Comparison of ENCODE assay signal across 16 mouse cellular contexts in the genomic region with DNA sequence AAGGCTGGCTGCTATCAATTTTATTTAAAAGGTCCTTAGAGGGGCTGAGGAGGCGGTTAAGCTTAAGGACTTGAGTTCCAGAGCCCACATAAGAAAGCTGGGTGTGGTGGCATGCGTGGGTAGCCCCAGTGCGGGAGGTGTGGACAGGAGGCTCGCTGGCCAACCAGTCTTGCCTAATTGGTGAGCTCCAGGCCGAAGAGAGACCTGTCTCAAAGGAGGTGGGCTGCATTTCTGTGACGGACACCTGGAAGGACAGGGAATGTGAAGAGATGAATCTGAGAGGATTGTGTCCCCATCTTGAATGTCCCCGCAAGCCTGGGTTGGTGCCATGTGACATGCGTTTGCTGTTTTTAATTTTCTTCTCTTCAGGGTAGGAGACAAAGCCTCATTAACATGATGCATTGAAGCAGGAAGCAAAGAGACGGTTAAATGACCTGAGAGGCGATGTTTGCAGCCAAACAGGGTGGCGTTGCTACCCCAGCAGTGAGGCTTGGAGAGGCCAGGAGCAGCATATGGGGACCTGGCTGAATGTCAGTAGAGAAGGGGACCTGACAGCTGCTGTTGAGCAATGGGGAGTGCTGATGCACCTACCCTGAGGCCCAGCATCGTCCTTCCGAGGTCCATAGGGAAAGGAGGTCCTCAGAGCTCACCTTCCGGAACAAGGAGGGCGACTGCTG. TPM values are rescaled to one million over a fixed set of nuclear protein-coding genes. Genes with fewer than 3 reads are reported as not detected.
A peak's percentile ranks its signal among the peaks of the same experiment; 100 is the strongest.
DNase-seq lines count a peak whose midpoint lies in the region; ATAC-seq and TF ChIP-seq lines count a peak whose summit lies in the region.
"Had no signal": no experiment of that assay in that cellular context is flagged by ENCODE, and none has a peak within 500 bp of the region (broad histone marks: within the 10 kb centered on the region; RNA-seq: fewer than 3 reads in every experiment).

No protein-coding gene starts in this region.

- no peak for TF ChIP-seq CTCF in forebrain, postnatal 0 days (IDR thresholded peaks at IDR 0.05; ENCODE audit: low read depth)
- no peak for TF ChIP-seq CTCF in midbrain, postnatal 0 days (IDR thresholded peaks at IDR 0.05)

- no peak; the same call in 1 of the 2 replicates for ATAC-seq in forebrain, embryonic 14.5 days
- ATAC-seq in forebrain, postnatal 0 days = no peak
- ATAC-seq in midbrain, postnatal 0 days (ENCODE audit: low FRiP score) = no peak
- ATAC-seq in midbrain, embryonic 11.5 days (ENCODE audit: low FRiP score) = no peak

- H3K36me3 ChIP-seq in forebrain, embryonic 14.5 days (ENCODE audit: control insufficient read depth, insufficient read depth, low read length) = no peaks in the 10 kb centered on the region
- no peaks in the 10 kb centered on the region for H3K36me3 ChIP-seq in forebrain, postnatal 0 days (ENCODE audit: insufficient read depth)
- H3K36me3 ChIP-seq in midbrain, postnatal 0 days (ENCODE audit: insufficient read depth, low read length) = no peaks in the 10 kb centered on the region
- no peaks in the 10 kb centered on the region for H3K36me3 ChIP-seq in midbrain, embryonic 11.5 days (ENCODE audit: control insufficient read depth, insufficient read depth, low read length)
- H3K36me3 ChIP-seq: embryonic facial prominence, embryonic 15.5 days; G1E; neural tube, embryonic 15.5 days had no signal

- no peak overlapping the region for H3K4me3 ChIP-seq in forebrain, embryonic 14.5 days (ENCODE audit: low read depth, low read length)
- H3K4me3 ChIP-seq in forebrain, postnatal 0 days (ENCODE audit: low read depth, low read length) = no peak overlapping the region
- H3K4me3 ChIP-seq in midbrain, postnatal 0 days (ENCODE audit: low read depth, low read length) = no peak overlapping the region
- H3K4me3 ChIP-seq in midbrain, embryonic 11.5 days (ENCODE audit: low read depth, low read length) = no peak overlapping the region
- H3K4me3 ChIP-seq: embryonic facial prominence, embryonic 15.5 days; neural tube, embryonic 15.5 days had no signal

- no peaks in the 10 kb centered on the region for H3K9me3 ChIP-seq in forebrain, embryonic 14.5 days (replicated peaks; ENCODE audit: control insufficient read depth, low read length)
- H3K9me3 ChIP-seq in forebrain, postnatal 0 days (ENCODE audit: low read length) = no peaks in the 10 kb centered on the region
- H3K9me3 ChIP-seq in midbrain, postnatal 0 days (ENCODE audit: low read length) = no peaks in the 10 kb centered on the region
- H3K9me3 ChIP-seq in midbrain, embryonic 11.5 days (ENCODE audit: control insufficient read depth, low read length) = no peaks in the 10 kb centered on the region
- H3K9me3 ChIP-seq: embryonic facial prominence, embryonic 15.5 days; neural tube, embryonic 15.5 days had no signal

- WGBS in forebrain, embryonic 14.5 days = 65% methylated on average over 15 of the region's 15 CpGs
- WGBS in forebrain, postnatal 0 days = 66% methylated on average over 15 of the region's 15 CpGs
- 86% methylated on average over 15 of the region's 15 CpGs for WGBS in midbrain, postnatal 0 days
- 91% methylated on average over 15 of the region's 15 CpGs for WGBS in midbrain, embryonic 11.5 days

- no peak overlapping the region for H3K27ac ChIP-seq in forebrain, embryonic 14.5 days (ENCODE audit: low read depth, low read length)
- H3K27ac ChIP-seq in forebrain, postnatal 0 days (ENCODE audit: low read depth, low read length) = no peak overlapping the region
- H3K27ac ChIP-seq in midbrain, postnatal 0 days (ENCODE audit: low read depth, low read length) = no peak overlapping the region
- no peak overlapping the region for H3K27ac ChIP-seq in midbrain, embryonic 11.5 days (ENCODE audit: low read depth, low read length)

- DNase-seq in forebrain, embryonic 14.5 days (ENCODE audit: low spot score) = peak; percentile 62
- DNase-seq in forebrain, postnatal 0 days = no peak
- DNase-seq in midbrain, postnatal 0 days (ENCODE audit: low spot score) = peak; percentile 61
- no peak for DNase-seq in midbrain, embryonic 11.5 days (ENCODE audit: low spot score, missing footprints)
- peak; percentile 61 for DNase-seq in forelimb bud, embryonic 11.5 days (ENCODE audit: low read depth, low spot score)
- DNase-seq in retina, embryonic 14.5 days (ENCODE audit: low spot score) = peak; percentile 44
- DNase-seq in urinary bladder, postnatal 4 days (ENCODE audit: low spot score in 2 of 2) = no peak
- no peak for DNase-seq in Muller cell, postnatal 12 days (ENCODE audit: inconsistent ontology term)
- DNase-seq: cerebellum, adult 8-10 months; gastrocnemius, postnatal 25 days; kidney, adult 8-10 months; lung, postnatal 4 days; thymus, adult 2 months had no signal

- no peak overlapping the region for H3K4me2 ChIP-seq in forebrain, embryonic 14.5 days (ENCODE audit: low read length)
- no peak overlapping the region for H3K4me2 ChIP-seq in forebrain, postnatal 0 days (ENCODE audit: low read depth)
- no peak overlapping the region for H3K4me2 ChIP-seq in midbrain, postnatal 0 days (ENCODE audit: low read depth, low read length, poor library complexity, severe bottlenecking)
- H3K4me2 ChIP-seq in midbrain, embryonic 11.5 days = no peak overlapping the region
- H3K4me2 ChIP-seq: embryonic facial prominence, embryonic 15.5 days; neural tube, embryonic 15.5 days had no signal

- 0 out of 2 replicates have a peak, but pooled peaks cover 10% of the 10 kb centered on the region for H3K27me3 ChIP-seq in forebrain, embryonic 14.5 days (replicated peaks; ENCODE audit: control insufficient read depth, insufficient read depth, low read length)
- peaks cover 14% of the 10 kb centered on the region for H3K27me3 ChIP-seq in forebrain, postnatal 0 days (ENCODE audit: insufficient read depth, low read length)
- no peaks in the 10 kb centered on the region for H3K27me3 ChIP-seq in midbrain, postnatal 0 days (ENCODE audit: insufficient read depth, low read length)
- H3K27me3 ChIP-seq in midbrain, embryonic 11.5 days (ENCODE audit: control insufficient read depth, insufficient read depth, low read length) = no peaks in the 10 kb centered on the region
- H3K27me3 ChIP-seq: embryonic facial prominence, embryonic 15.5 days; neural tube, embryonic 15.5 days had no signal

- H3K4me1 ChIP-seq in forebrain, embryonic 14.5 days (ENCODE audit: control insufficient read depth, insufficient read depth, low read length) = peaks cover 14% of the 10 kb centered on the region
- peaks cover 7% of the 10 kb centered on the region; the same call in 1 of the 2 replicates for H3K4me1 ChIP-seq in forebrain, postnatal 0 days (ENCODE audit: insufficient read depth)
- 0 out of 2 replicates have a peak, but pooled peaks cover 3% of the 10 kb centered on the region for H3K4me1 ChIP-seq in midbrain, postnatal 0 days (ENCODE audit: insufficient read depth, low read length)
- peaks cover 17% of the 10 kb centered on the region for H3K4me1 ChIP-seq in midbrain, embryonic 11.5 days (ENCODE audit: control insufficient read depth, insufficient read depth, low read length)

- H3K9ac ChIP-seq in forebrain, embryonic 14.5 days (ENCODE audit: low read length) = no peak overlapping the region
- H3K9ac ChIP-seq in forebrain, postnatal 0 days = no peak overlapping the region
- H3K9ac ChIP-seq in midbrain, postnatal 0 days (replicated peaks; ENCODE audit: low read length, poor library complexity, severe bottlenecking) = no peak overlapping the region
- no peak overlapping the region for H3K9ac ChIP-seq in midbrain, embryonic 11.5 days (ENCODE audit: low read length)
- H3K9ac ChIP-seq: embryonic facial prominence, embryonic 15.5 days; neural tube, embryonic 15.5 days had no signal

RNA-seq across cellular contexts. Expression of a gene that starts 26.7 kb away (rescaled TPM):
- polyA plus RNA-seq in forebrain, embryonic 14.5 days (2014; fragmentation: Nextera tagmentation; extraction: Ambion mirVana) = 33.2 and 40.1 TPM in 2 replicates
- total RNA-seq in forebrain, postnatal 0 days (2014; rRNA removed) = 65.6 and 95.6 TPM in 2 replicates
- polyA plus RNA-seq in forebrain, postnatal 0 days (2015; fragmentation: Nextera tagmentation; extraction: Ambion mirVana) = 54.4 and 67.5 TPM in 2 replicates
- total RNA-seq in midbrain, postnatal 0 days (2014; rRNA removed) = 127 and 131 TPM in 2 replicates
- polyA plus RNA-seq in midbrain, postnatal 0 days (2015; fragmentation: Nextera tagmentation; extraction: Ambion mirVana) = 95.8 and 99.6 TPM in 2 replicates
- polyA plus RNA-seq in midbrain, embryonic 11.5 days (2014; fragmentation: Nextera tagmentation; extraction: Ambion mirVana) = 84.5 and 87.6 TPM in 2 replicates
- polyA plus RNA-seq: G1E had no signal

Comparison
In these comparisons a context has a peak if more than half of its experiments do, and no peak if none do; other contexts are left out.
1. DNase-seq: peak in forebrain, embryonic 14.5 days (single experiment), midbrain, postnatal 0 days (single experiment), forelimb bud, embryonic 11.5 days (single experiment) and retina, embryonic 14.5 days (single experiment); none in forebrain, postnatal 0 days (single experiment), midbrain, embryonic 11.5 days (single experiment), urinary bladder, postnatal 4 days (0 of 2) and Muller cell, postnatal 12 days (single experiment).